Mouse (Mus musculus) lung, adult 2 months (tissue): ENCODE measurements around the gene AW549877.

Experiments used
- CTCF ChIP-seq: fragments of 200-500 bp; IDR thresholded peaks from 2 replicates; pipeline ENCODE4 v1.5.1; 2011; ENCODE audit warnings: mild to moderate bottlenecking, low read length, control low read depth; ENCODE audit not compliant: insufficient read depth
- POLR2A ChIP-seq: fragments of 200-500 bp; IDR thresholded peaks from 2 replicates; pipeline ENCODE4 v1.6.1; 2011; ENCODE audit warnings: low read depth, mild to moderate bottlenecking, control low read depth, low read length, borderline replicate concordance; ENCODE audit errors: extremely low read depth

DNA sequence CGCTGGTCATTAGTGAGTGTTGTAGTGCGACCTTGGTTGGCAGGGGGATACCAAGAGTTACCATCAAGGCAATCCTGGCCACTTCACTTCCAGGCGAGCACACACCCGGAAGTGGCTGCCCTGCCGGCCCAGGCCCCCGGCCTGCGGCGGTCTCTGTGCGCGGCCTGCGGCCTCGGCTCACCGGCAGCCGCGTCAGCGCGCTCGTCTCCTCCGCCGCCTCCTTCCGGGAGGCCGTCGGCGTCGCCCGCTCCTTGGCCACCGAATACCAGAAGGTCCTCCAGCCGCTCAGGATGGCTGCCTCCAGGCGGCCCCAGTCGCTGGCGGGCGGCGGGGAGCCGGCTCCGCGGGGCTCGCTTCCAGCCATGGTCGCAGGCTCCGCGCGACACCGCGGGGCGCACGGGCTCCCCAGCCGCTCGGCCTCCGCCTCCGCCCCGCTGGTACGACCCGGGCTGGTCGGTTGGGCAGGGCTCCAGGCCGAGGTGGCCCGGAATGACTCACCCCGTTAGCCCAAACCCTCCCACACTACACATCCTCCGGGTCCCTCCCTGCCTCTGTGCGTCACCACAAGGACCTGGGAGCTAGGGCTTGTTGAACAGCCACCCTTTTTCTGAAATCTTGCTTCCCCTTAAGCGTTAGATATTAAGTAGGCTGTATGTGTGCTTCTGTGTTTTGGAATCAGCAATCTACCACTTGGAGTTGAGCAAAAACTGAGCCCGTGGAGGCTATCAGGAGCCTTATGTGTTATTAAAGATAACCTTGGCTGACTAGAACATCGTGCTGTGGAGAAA is 16.3 kb downstream of the AW549877 start, which contains the start of gene Fbxo4:
- TF ChIP-seq CTCF, result no peak
- TF ChIP-seq POLR2A, result peak; percentile 50; the same call in 1 of the 2 replicates
